Mouse (Mus musculus) embryonic facial prominence, embryonic 10.5 days (tissue): ENCODE measurements around the gene Frs2. TPM values are rescaled to one million over a fixed set of nuclear protein-coding genes. Genes with fewer than 3 reads are reported as not detected.
"Not testable (repeated sequence)": the region's sequence is repeated elsewhere in the genome, so short reads cannot be mapped to it uniquely, and the experiment has no call there.

Experiments used
- DNase-seq: peaks from one replicate; pipeline ENCODE4 v3.0.0-alpha.2; 2017; ENCODE audit warnings: low spot score
- H3K27ac ChIP-seq: fragments of 300-500 bp; sonication (generic); replicated peaks from 2 replicates; pipeline ENCODE4 v1.5.1; 2016; ENCODE audit warnings: mild to moderate bottlenecking
- H3K27me3 ChIP-seq: fragments of 300-500 bp; sonication (generic); replicated peaks from 2 replicates; pipeline ENCODE4 v1.6.1; 2016; ENCODE audit warnings: low read depth, mild to moderate bottlenecking; ENCODE audit not compliant: poor library complexity, severe bottlenecking
- H3K36me3 ChIP-seq: fragments of 300-500 bp; sonication (generic); replicated peaks from 2 replicates; pipeline ENCODE4 v1.6.1; 2016; ENCODE audit warnings: mild to moderate bottlenecking, moderate library complexity
- H3K4me1 ChIP-seq: fragments of 300-500 bp; sonication (generic); 2 replicates; pipeline ENCODE4 v1.6.1; 2016
- H3K4me3 ChIP-seq: fragments of 300-500 bp; sonication (generic); 2 replicates; pipeline ENCODE4 v1.5.1; 2016; ENCODE audit warnings: mild to moderate bottlenecking, moderate library complexity
- H3K9me3 ChIP-seq: fragments of 300-500 bp; sonication (generic); 2 replicates; pipeline ENCODE4 v1.6.1; 2016; ENCODE audit warnings: mild to moderate bottlenecking
- WGBS: fragments of 180-500 bp; shearing (Covaris S2); methylation state at CpG from one replicate; pipeline ENCODE4 v1.1.7; 2016; 5-methylcytosine and 5-hydroxymethylcytosine counted together
- polyA plus RNA-seq: library from polyadenylated mRNA; unstranded; fragments of >200 nt; fragmentation: Nextera tagmentation; extraction: Ambion mirVana; gene quantifications from 2 replicates; pipeline ENCODE4 v1.2.1, GENCODE M21; 2016

Gene Frs2
- polyA plus RNA-seq, 1 experiment from 2014 or later: 21.6 TPM

DNA sequence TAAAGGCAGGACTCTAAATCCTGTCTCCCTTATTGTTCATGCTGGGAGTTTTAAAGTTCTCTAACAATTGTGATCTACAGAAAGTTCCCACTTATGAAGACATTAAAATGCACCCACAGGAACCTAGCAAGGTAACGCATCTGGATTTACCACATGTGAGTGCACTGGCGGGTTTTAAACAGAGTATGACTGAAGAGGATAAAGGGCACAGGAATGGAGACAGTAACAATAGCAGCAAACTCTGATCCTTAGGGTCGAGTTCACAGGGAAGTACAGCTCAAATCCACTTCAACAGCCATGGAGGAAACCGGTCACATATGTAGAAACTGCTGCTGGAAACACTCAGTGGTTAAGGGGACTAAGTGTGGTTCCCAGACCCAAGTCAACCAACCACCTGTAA lies 99.1 kb downstream of the Frs2 start:
- no peak for DNase-seq
- Histone ChIP-seq H3K9me3 (no peaks in the 10 kb centered on the region), H3K4me3 (no peak overlapping the region), H3K27ac (no peak overlapping the region), H3K4me1 (peaks cover 18% of the 10 kb centered on the region), H3K27me3 (no peaks in the 10 kb centered on the region), H3K36me3 (peaks cover 61% of the 10 kb centered on the region)
- 81% methylated on average over 4 of the region's 4 CpGs for WGBS

DNA sequence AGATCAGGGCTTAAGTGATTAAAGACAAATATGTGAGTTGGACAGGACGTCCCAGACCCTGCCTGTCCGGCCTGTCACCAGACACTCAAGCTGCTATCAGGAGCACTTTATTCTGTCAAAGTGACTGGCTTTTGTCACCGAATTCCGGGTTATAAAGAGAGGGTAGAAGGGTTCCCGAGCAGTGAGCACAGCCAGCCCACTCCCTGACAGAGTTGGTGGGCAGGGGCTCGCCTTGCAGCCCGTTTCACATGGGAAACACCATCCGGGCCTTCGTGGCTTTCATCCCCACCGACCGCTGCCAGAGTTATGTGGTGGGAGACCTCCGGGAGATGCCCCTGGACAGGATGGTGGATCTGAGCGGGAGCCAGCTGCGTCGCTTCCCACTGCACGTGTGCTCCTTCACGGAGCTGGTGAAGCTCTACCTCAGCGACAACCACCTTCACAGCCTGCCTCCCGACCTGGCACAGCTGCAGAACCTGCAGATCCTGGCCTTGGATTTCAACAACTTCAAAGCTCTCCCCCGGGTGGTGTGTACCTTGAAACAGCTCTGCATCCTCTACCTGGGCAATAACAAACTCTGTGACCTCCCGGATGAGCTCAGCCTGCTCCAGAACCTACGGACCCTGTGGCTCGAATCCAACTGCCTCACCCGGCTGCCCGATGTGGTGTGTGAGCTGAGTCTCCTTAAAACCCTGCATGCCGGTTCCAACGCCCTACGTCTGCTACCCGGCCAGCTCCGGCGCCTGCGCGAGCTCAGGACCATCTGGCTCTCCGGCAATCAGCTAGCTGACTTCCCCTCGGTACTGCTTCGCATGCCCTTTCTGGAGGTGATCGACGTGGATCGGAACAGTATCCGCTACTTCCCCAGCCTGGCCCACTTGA lies 102.9 kb downstream of the Frs2 start, which contains the start of gene Lrrc10:
Lrrc10 (plus strand) TSS at position 167 of the 882 bp plus-strand sequence.
- peak within 1 kb of the TSS; percentile 36; the same call in 1 of the 2 replicates for H3K4me3 ChIP-seq
- WGBS: 50% methylated on average over 40 of the region's 40 CpGs
- peak; percentile 51 for DNase-seq
- peaks cover 23% of the 10 kb centered on the region for H3K36me3 ChIP-seq
- H3K27me3 ChIP-seq: no peaks in the 10 kb centered on the region
- peaks cover 23% of the 10 kb centered on the region for H3K4me1 ChIP-seq
- no peaks in the 10 kb centered on the region for H3K9me3 ChIP-seq
- 0 out of 2 replicates have a peak within 1 kb of the TSS, but pooled peaks have one; percentile 35 for H3K27ac ChIP-seq

DNA sequence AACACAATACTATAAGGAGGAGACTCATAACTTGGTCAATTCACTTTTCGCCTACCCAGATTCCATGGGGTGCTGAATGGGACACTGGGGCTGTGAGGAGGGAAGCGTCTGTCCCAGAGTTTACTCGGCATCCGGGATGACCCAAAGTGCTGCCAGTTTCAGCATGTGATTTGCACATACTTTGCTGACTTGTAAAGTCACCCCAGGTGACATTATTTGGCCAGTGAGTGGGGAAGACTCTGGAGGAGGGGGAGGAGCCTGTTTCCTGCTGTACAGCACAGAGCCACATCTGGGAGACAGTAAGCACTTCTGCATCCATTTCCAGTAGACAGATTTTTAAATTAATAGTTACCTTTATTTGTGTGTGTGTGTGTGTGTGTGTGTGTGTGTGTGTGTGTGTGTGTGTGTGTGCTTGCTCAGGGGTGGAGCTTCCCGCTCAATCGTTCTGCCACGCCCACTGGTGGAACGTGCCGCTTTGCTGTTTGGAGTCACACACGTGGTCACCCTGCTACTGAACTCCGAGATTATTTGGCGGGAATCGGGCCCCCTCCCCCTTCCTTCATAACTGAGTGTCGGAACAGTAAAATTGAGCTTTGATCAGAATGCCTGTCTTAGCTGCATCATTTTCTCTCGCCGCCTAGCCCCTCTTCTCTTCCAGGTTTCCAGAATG lies 104.7 kb downstream of the Frs2 start:
- H3K4me1 ChIP-seq: peaks cover 23% of the 10 kb centered on the region
- peak; percentile 38 for DNase-seq
- peak overlapping the region; percentile 2; the same call in 1 of the 2 replicates for H3K4me3 ChIP-seq
- H3K36me3 ChIP-seq, H3K27me3 ChIP-seq, H3K27ac ChIP-seq, H3K9me3 ChIP-seq: not testable (repeated sequence)
- WGBS: 61% methylated on average over 16 of the region's 16 CpGs

DNA sequence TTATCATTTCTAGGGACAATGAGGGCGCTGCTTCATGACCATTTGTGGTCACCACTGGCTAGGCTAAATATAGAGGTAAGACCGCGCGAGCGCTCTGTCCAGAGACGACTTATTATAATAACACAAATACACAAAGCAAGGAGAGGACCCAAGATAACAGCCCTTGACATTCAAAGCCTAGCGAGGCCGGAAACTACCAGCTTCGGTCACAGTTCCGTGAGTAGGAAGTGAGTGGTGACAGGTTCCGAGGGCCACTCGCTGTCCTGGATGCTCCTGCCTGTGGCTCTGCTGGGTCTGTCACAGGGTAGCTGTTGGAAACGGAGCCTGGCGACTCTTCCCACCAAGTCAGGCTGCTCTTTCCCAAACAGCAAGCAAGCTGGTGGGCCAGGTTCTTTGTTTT lies 106.0 kb downstream of the Frs2 start:
- H3K9me3 ChIP-seq: no peaks in the 10 kb centered on the region
- no peak for DNase-seq
- H3K27ac ChIP-seq: no peak overlapping the region
- H3K27me3 ChIP-seq: no peaks in the 10 kb centered on the region
- H3K4me1 ChIP-seq: peaks cover 23% of the 10 kb centered on the region
- H3K4me3 ChIP-seq: no peak overlapping the region
- H3K36me3 ChIP-seq: no peaks in the 10 kb centered on the region
- 88% methylated on average over 14 of the region's 14 CpGs for WGBS

DNA sequence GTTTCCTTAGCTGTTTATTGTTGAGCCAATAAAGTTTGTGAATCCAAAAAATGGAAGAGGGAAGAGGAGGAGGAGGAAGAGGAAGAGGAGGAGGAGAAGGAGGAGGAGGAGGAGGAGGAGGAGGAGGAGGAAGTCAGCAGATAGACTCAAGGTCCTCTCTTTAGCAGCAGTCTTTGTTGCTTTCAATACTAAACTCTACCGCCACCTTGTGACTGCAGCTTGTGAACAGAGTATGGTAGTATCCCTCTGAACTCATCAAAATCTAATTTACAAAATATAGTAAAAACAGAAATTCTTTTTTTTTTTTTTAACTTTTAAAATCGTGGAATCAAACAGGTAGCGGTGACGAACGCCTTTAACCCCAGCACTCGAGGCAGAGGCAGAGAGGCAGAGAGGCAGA lies 108.0 kb downstream of the Frs2 start:
- no peak overlapping the region for H3K4me3 ChIP-seq
- peaks cover 11% of the 10 kb centered on the region for H3K4me1 ChIP-seq
- WGBS: 70% methylated on average over 6 of the region's 6 CpGs
- no peak for DNase-seq
- H3K9me3 ChIP-seq: no peaks in the 10 kb centered on the region
- H3K27me3 ChIP-seq: no peaks in the 10 kb centered on the region
- H3K27ac ChIP-seq: no peak overlapping the region
- no peaks in the 10 kb centered on the region for H3K36me3 ChIP-seq

DNA sequence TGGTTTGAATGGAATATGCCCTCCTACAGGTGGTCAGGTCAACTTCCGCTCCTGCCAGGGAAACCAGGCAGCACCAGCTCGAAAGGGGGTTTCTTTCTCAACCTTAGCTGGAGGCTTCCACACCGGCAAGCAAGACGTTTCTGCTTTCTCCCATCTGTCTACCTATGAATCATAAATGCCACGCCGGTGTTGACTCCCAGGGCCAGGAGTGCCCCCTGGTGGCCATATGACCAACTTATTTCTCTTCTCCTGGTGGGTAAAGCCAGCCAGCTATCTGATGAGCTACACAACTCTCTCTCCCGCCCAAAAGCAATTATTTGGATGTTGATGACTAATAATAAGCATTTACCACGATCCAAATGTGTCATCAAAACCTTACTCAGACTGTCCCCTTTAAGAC lies 114.5 kb downstream of the Frs2 start:
- H3K9me3 ChIP-seq: no peaks in the 10 kb centered on the region
- peak; percentile 86 for DNase-seq
- H3K4me1 ChIP-seq: peaks cover 13% of the 10 kb centered on the region
- no peaks in the 10 kb centered on the region for H3K27me3 ChIP-seq
- no peak overlapping the region for H3K27ac ChIP-seq
- H3K4me3 ChIP-seq: no peak overlapping the region
- WGBS: 30% methylated on average over 8 of the region's 8 CpGs
- no peaks in the 10 kb centered on the region for H3K36me3 ChIP-seq

DNA sequence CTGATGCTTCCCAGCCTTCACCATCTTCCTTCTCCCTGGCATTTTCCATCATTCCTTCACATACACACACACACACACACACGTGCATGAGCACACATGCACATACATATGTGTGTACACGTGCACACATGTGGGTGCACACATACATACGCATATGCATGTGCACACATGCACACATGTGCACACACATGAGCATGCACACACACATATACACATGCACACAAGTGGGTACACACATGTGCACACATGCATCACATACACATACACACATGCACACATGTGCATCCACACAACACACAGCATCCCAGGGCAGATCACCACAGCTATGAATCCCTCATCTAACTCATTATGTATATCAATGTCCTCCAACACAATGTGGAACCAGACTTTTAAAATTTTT lies 117.2 kb downstream of the Frs2 start:
- no peak overlapping the region for H3K4me3 ChIP-seq
- peaks cover 9% of the 10 kb centered on the region for H3K27me3 ChIP-seq
- H3K9me3 ChIP-seq: no peaks in the 10 kb centered on the region
- 86% methylated on average over 3 of the region's 3 CpGs for WGBS
- H3K36me3 ChIP-seq: no peaks in the 10 kb centered on the region
- H3K4me1 ChIP-seq: peaks cover 19% of the 10 kb centered on the region
- H3K27ac ChIP-seq: no peak overlapping the region
- no peak for DNase-seq

DNA sequence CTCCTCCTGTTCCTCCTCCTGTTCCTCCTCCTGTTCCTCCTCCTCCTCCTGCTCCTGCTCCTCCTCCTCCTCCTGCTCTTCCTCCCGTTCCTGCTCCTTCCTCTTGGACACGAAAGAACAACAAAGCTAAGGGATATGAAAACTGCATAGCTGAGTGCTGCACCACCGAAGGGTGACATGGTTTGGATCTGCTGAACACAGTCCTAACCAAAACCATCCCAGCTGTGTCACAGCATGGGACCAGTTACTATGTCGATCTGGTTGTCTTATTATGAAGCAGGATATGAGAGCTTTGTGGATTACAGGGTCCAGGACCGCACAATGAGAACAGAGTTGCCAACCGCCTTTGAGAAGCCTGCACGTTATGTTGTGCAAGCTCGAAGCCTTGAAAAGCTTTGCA lies 122.2 kb downstream of the Frs2 start:
- DNase-seq: no peak
- 82% methylated on average over 8 of the region's 8 CpGs for WGBS
- Histone ChIP-seq H3K4me3 (no peak overlapping the region), H3K9me3 (no peaks in the 10 kb centered on the region), H3K27ac (no peak overlapping the region), H3K4me1 (peaks cover 26% of the 10 kb centered on the region), H3K27me3 (peaks cover 55% of the 10 kb centered on the region), H3K36me3 (no peaks in the 10 kb centered on the region)

DNA sequence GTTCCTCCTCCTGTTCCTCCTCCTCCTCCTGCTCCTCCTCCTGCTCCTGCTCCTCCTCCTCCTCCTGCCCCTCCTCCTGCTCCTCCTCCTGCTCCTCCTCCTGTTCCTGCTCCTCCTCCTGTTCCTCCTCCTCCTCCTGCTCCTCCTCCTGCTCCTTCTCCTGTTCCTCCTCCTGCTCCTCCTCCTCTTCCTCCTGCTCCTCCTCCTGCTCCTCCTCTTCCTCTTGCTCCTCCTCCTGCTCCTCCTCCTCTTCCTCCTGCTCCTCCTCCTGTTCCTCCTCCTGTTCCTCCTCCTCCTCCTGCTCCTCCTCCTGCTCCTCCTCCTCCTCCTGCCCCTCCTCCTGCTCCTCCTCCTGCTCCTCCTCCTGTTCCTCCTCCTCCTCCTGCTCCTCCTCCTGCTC lies 122.6 kb downstream of the Frs2 start:
- H3K27me3 ChIP-seq: peaks cover 55% of the 10 kb centered on the region
- not testable (repeated sequence) for H3K27ac ChIP-seq, DNase-seq, H3K36me3 ChIP-seq, H3K4me3 ChIP-seq, H3K9me3 ChIP-seq
- H3K4me1 ChIP-seq: peaks cover 30% of the 10 kb centered on the region

DNA sequence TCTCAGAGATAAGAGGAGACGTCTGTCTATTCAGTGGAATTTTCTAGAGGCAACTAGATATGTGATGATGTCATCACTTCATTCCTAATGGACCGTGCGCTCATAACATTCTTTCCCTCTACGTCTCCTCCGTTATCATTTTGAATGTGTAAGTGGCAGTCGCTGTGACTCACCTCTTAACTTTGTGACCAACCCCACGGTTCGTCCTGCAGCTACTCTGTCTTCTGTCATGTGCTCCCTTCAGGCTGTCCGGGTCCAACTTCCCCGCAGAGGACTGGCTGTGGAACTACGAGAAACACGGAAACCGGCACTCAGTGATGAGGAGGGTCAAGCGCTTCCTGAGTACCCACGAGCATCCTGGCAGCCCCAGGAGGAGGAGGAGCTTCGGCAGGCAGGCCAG lies 124.6 kb downstream of the Frs2 start:
- DNase-seq: no peak
- Histone ChIP-seq H3K27me3 (peaks cover 59% of the 10 kb centered on the region), H3K9me3 (no peaks in the 10 kb centered on the region), H3K27ac (no peak overlapping the region; the same call in 1 of the 2 replicates), H3K4me1 (peaks cover 40% of the 10 kb centered on the region), H3K4me3 (no peak overlapping the region; the same call in 1 of the 2 replicates), H3K36me3 (no peaks in the 10 kb centered on the region)
- WGBS: 61% methylated on average over 16 of the region's 16 CpGs

DNA sequence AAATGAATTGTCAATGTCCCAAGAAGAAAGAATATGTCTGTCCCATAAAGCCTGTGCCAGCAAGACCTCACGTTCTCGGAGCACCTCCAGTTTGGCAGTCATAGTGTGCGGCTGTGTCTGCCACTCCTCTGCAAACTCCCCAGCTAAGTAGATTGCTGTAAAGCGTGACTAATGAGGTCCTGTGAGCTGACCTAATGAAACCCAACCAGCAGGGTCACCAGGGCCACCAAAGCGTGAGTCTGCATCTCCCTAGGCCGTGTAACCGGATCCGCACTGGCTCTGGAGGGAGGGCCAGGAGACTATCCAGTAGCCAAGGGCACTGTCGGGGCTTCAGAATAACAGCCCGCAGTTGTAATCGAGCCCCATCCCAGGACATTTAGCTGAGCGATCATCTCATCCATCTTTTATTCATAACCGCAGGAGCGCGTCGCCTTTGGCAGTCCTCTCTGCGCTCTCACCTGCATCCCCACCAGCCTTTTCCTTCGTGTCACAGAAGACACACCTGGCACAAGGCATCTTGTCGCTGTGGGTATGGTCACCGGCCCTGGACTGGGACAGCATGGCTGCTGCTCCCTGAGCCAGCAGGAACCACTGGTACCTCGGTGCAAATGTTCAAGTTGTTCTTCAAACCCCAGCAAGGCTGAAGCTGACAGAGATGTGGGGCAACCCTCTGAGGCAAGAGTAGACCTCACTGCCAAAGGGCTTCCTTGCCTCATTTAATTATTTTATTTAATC lies 127.1 kb downstream of the Frs2 start:
- H3K27me3 ChIP-seq: peaks cover 50% of the 10 kb centered on the region
- H3K4me3 ChIP-seq: peak overlapping the region; percentile 38
- H3K27ac ChIP-seq: 0 out of 2 replicates have a peak overlapping the region, but pooled peaks have one; percentile 16
- DNase-seq: peak; percentile 87
- H3K4me1 ChIP-seq: peaks cover 43% of the 10 kb centered on the region
- H3K36me3 ChIP-seq: no peaks in the 10 kb centered on the region
- H3K9me3 ChIP-seq: no peaks in the 10 kb centered on the region
- WGBS: 7% methylated on average over 21 of the region's 21 CpGs
